Mouse (Mus musculus): ENCODE results near the gene Prkcd.

DNA sequence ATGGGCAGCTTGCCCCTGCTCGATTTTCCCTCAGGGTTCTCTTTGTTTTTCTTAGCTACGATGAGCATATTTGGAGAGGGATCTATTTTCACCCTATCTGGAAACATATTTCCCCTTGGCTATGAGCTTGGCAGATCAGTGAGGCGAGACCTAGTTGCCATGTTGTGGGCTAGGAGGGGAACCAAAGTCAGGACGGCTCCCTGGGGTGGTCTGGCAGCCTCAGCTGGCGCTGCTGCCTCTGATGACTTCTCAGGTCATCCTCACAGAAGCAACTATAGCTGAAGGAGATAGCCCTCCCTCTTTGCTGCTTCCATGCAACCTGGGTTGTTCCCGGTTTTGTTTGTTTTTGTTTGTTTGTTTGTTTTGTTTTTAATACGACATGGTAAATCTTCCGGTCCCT, 19.1 kb upstream of the Prkcd start:
- TF ChIP-seq CTCF (IDR thresholded peaks at IDR 0.05; ENCODE audit: borderline replicate concordance, extremely low read depth, insufficient read depth, insufficient read length) (no peak), POLR2A (IDR thresholded peaks at IDR 0.05; ENCODE audit: borderline replicate concordance, extremely low read depth, insufficient read depth, insufficient read length, poor library complexity, severe bottlenecking) (no peak)

Measured in brain, embryonic 14.5 days (tissue).